9 mouse cellular contexts compared by ENCODE assay signal in genomic region chr8:70892022-70892895, GRCm38 (mm10). TPM values are rescaled to one million over a fixed set of nuclear protein-coding genes. Genes with fewer than 3 reads are reported as not detected.
A peak's percentile ranks its signal among the peaks of the same experiment; 100 is the strongest.
DNase-seq lines count a peak whose midpoint lies in the region; ATAC-seq lines count a peak whose summit lies in the region.
"Had no signal": no experiment of that assay in that cellular context is flagged by ENCODE, and none has a peak within 500 bp of the region (broad histone marks: within the 10 kb centered on the region; RNA-seq: fewer than 3 reads in every experiment).

TSS of gene Slc5a5 (minus strand) at chr8:70892757.

- no peak within 1 kb of the TSS for H3K9ac ChIP-seq in embryonic facial prominence, embryonic 12.5 days

- no peaks in the 10 kb centered on the region for H3K9me3 ChIP-seq in embryonic facial prominence, embryonic 12.5 days

- ATAC-seq in embryonic facial prominence, embryonic 12.5 days (ENCODE audit: insufficient number of reproducible peaks, insufficient read depth, low FRiP score, low TSS enrichment) = no peak
- no peak for ATAC-seq in cerebellum, adult (ENCODE audit: insufficient number of reproducible peaks, low FRiP score, low TSS enrichment)

- peaks cover 59% of the 10 kb centered on the region for H3K27me3 ChIP-seq in embryonic facial prominence, embryonic 12.5 days

- no peak for DNase-seq in layer of hippocampus, adult 18-20 months (ENCODE audit: low spot score in 2 of 2)
- no peak for DNase-seq in layer of hippocampus, postnatal 10 days (ENCODE audit: low spot score in 2 of 2)
- DNase-seq in induced T-regulatory cell, adult 2 months (ENCODE audit: low read depth) = peak; percentile 52
- peak; percentile 59 for DNase-seq in neural tube, embryonic 10.5 days (ENCODE audit: extremely low spot score, low spot score)
- no peak for DNase-seq in right cerebral cortex, postnatal 36 days (ENCODE audit: low spot score in 2 of 2)
- DNase-seq in kidney, postnatal 25 days = no peak
- DNase-seq: right cerebral cortex, adult 18-20 months had no signal

- H3K4me2 ChIP-seq in embryonic facial prominence, embryonic 12.5 days (replicated peaks) = peak within 1 kb of the TSS; percentile 44

- 2% methylated on average over 80 of the region's 80 CpGs for WGBS in embryonic facial prominence, embryonic 12.5 days

- peaks cover 26% of the 10 kb centered on the region for H3K36me3 ChIP-seq in embryonic facial prominence, embryonic 12.5 days

- peaks cover 37% of the 10 kb centered on the region for H3K4me1 ChIP-seq in embryonic facial prominence, embryonic 12.5 days

- no peak within 1 kb of the TSS for H3K27ac ChIP-seq in embryonic facial prominence, embryonic 12.5 days

- H3K4me3 ChIP-seq in embryonic facial prominence, embryonic 12.5 days = peak within 1 kb of the TSS; percentile 13

RNA-seq across cellular contexts. Expression of gene Slc5a5, which starts in this region (rescaled TPM):
- 10 to 100 TPM; 11.1 to 12.9 TPM for total RNA-seq in layer of hippocampus, adult 18-20 months (2021)
- total RNA-seq in layer of hippocampus, postnatal 10 days (2021) = 1 to 10 TPM; 5.2 to 6.9 TPM
- 0.19 and 0.20 TPM in 2 replicates for polyA plus RNA-seq in embryonic facial prominence, embryonic 12.5 days (2016; fragmentation: Nextera tagmentation; extraction: Ambion mirVana)

Comparison
In these comparisons a context has a peak if more than half of its experiments do, and no peak if none do; other contexts are left out.
1. DNase-seq: peak in induced T-regulatory cell, adult 2 months (single experiment) and neural tube, embryonic 10.5 days (single experiment); none in layer of hippocampus, adult 18-20 months (0 of 2), layer of hippocampus, postnatal 10 days (0 of 2), right cerebral cortex, postnatal 36 days (0 of 2) and kidney, postnatal 25 days (0 of 2).